Mouse (Mus musculus) hindbrain, embryonic 15.5 days (tissue): Measurements from ENCODE around the gene Enpp3. TPM values are rescaled to one million over a fixed set of nuclear protein-coding genes. Genes with fewer than 3 reads are reported as not detected.

ENCODE experiments used
- ATAC-seq: fragments of 200-750 bp; cut with Nextera tagmentation; 2 replicates; pipeline ENCODE4 v1.8.0; 2017; ENCODE audit warnings: low read depth, moderate number of reproducible peaks, moderate TSS enrichment; ENCODE audit not compliant: low FRiP score
- H3K27ac ChIP-seq: fragments of 300-500 bp; sonication (generic); replicated peaks from 2 replicates; pipeline ENCODE4 v1.5.1; 2015; ENCODE audit warnings: mild to moderate bottlenecking, inconsistent platforms
- H3K27me3 ChIP-seq: fragments of 300-500 bp; sonication (generic); 2 replicates; pipeline ENCODE4 v1.6.1; 2015; ENCODE audit warnings: control low read depth, inconsistent platforms
- H3K36me3 ChIP-seq: fragments of 300-500 bp; sonication (generic); 2 replicates; pipeline ENCODE4 v1.6.1; 2015; ENCODE audit warnings: control low read depth, inconsistent platforms
- H3K4me1 ChIP-seq: fragments of 300-500 bp; sonication (generic); replicated peaks from 2 replicates; pipeline ENCODE4 v1.6.1; 2015; ENCODE audit warnings: control low read depth, inconsistent platforms
- H3K4me2 ChIP-seq: fragments of 300-500 bp; sonication (generic); 2 replicates; pipeline ENCODE4 v1.6.1; 2015; ENCODE audit warnings: moderate library complexity, mild to moderate bottlenecking, inconsistent platforms
- H3K4me3 ChIP-seq: fragments of 300-500 bp; sonication (generic); 2 replicates; pipeline ENCODE4 v1.5.1; 2015; ENCODE audit warnings: mild to moderate bottlenecking, inconsistent platforms
- H3K9ac ChIP-seq: fragments of 300-500 bp; sonication (generic); 2 replicates; pipeline ENCODE4 v1.6.1; 2015; ENCODE audit warnings: inconsistent platforms
- H3K9me3 ChIP-seq: fragments of 300-500 bp; sonication (generic); 2 replicates; pipeline ENCODE4 v1.6.1; 2016; ENCODE audit warnings: control low read depth, inconsistent platforms
- WGBS: fragments of 180-500 bp; shearing (Covaris S2); methylation state at CpG from one replicate; pipeline ENCODE4 v1.1.7; 2015; 5-methylcytosine and 5-hydroxymethylcytosine counted together
- polyA plus RNA-seq: library from polyadenylated mRNA; unstranded; fragments of >200 nt; fragmentation: Nextera tagmentation; extraction: Ambion mirVana; gene quantifications from 2 replicates; pipeline ENCODE4 v1.2.1, GENCODE M21; 2015

Enpp3 gene
- polyA plus RNA-seq, 1 experiment from 2014 or later: 3.2 TPM

- no peak overlapping the region for H3K27ac ChIP-seq
- H3K4me2 ChIP-seq: peak overlapping the region; percentile 44; the same call in 1 of the 2 replicates
- H3K9ac ChIP-seq: no peak overlapping the region
- H3K9me3 ChIP-seq: no peaks in the 10 kb centered on the region
- ATAC-seq: no peak
- H3K4me3 ChIP-seq: no peak overlapping the region
- H3K36me3 ChIP-seq: no peaks in the 10 kb centered on the region
- no peaks in the 10 kb centered on the region for H3K27me3 ChIP-seq
- WGBS: 38% methylated on average over 9 of the region's 9 CpGs
- no peaks in the 10 kb centered on the region for H3K4me1 ChIP-seq
Observed at GRCm38 (mm10) chr10:24754874-24755540, 87.6 kb downstream of the Enpp3 start.

GRCm38 (mm10) chr10:24754251-24754835 lies 88.3 kb downstream of the Enpp3 start:
- Histone ChIP-seq H3K9ac (no peak overlapping the region), H3K36me3 (no peaks in the 10 kb centered on the region), H3K4me1 (no peaks in the 10 kb centered on the region), H3K4me2 (peak overlapping the region; percentile 44), H3K9me3 (no peaks in the 10 kb centered on the region), H3K27me3 (no peaks in the 10 kb centered on the region), H3K27ac (no peak overlapping the region), H3K4me3 (peak overlapping the region; percentile 13)
- 53% methylated on average over 11 of the region's 11 CpGs for WGBS
- ATAC-seq: no peak

- H3K4me1 ChIP-seq: no peaks in the 10 kb centered on the region
- no peaks in the 10 kb centered on the region for H3K9me3 ChIP-seq
- no peak for ATAC-seq
- no peaks in the 10 kb centered on the region for H3K36me3 ChIP-seq
- no peak overlapping the region for H3K9ac ChIP-seq
- no peak overlapping the region for H3K27ac ChIP-seq
- no peak overlapping the region for H3K4me3 ChIP-seq
- H3K27me3 ChIP-seq: no peaks in the 10 kb centered on the region
- 78% methylated on average over 16 of the region's 16 CpGs for WGBS
- H3K4me2 ChIP-seq: peak overlapping the region; percentile 44
Observed at GRCm38 (mm10) chr10:24753536-24754250, 88.9 kb downstream of the Enpp3 start.

GRCm38 (mm10) chr10:24742950-24743487 lies 99.6 kb downstream of the Enpp3 start:
- no peak overlapping the region for H3K4me2 ChIP-seq

GRCm38 (mm10) chr10:24741229-24742198 lies 101.1 kb downstream of the Enpp3 start:
- no peak for ATAC-seq
- Histone ChIP-seq H3K36me3 (no peaks in the 10 kb centered on the region), H3K4me3 (no peak overlapping the region), H3K27me3 (no peaks in the 10 kb centered on the region), H3K9me3 (no peaks in the 10 kb centered on the region), H3K4me2 (no peak overlapping the region), H3K9ac (no peak overlapping the region), H3K4me1 (no peaks in the 10 kb centered on the region), H3K27ac (no peak overlapping the region)
- WGBS: 69% methylated on average over 7 of the region's 7 CpGs

More at GRCm38 (mm10) chr10:24742950-24743487, 99.6 kb downstream of the Enpp3 start:
- WGBS: 83% methylated on average over 13 of the region's 13 CpGs
- no peaks in the 10 kb centered on the region for H3K27me3 ChIP-seq
- H3K4me3 ChIP-seq: no peak overlapping the region
- H3K27ac ChIP-seq: no peak overlapping the region
- H3K9me3 ChIP-seq: no peaks in the 10 kb centered on the region
- H3K9ac ChIP-seq: no peak overlapping the region
- ATAC-seq: no peak
- H3K4me1 ChIP-seq: no peaks in the 10 kb centered on the region
- H3K36me3 ChIP-seq: no peaks in the 10 kb centered on the region

GRCm38 (mm10) chr10:24739171-24739570 lies 103.5 kb downstream of the Enpp3 start:
- H3K27me3 ChIP-seq: no peaks in the 10 kb centered on the region
- no peak overlapping the region for H3K9ac ChIP-seq
- ATAC-seq: no peak
- no peak overlapping the region for H3K4me2 ChIP-seq
- H3K4me3 ChIP-seq: no peak overlapping the region
- H3K4me1 ChIP-seq: no peaks in the 10 kb centered on the region
- no peak overlapping the region for H3K27ac ChIP-seq
- no peaks in the 10 kb centered on the region for H3K36me3 ChIP-seq
- H3K9me3 ChIP-seq: no peaks in the 10 kb centered on the region
- WGBS: 87% methylated on average over 2 of the region's 2 CpGs

- Histone ChIP-seq H3K4me1 (no peaks in the 10 kb centered on the region), H3K27ac (no peak overlapping the region), H3K4me3 (no peak overlapping the region), H3K4me2 (no peak overlapping the region), H3K9me3 (no peaks in the 10 kb centered on the region), H3K9ac (no peak overlapping the region), H3K27me3 (no peaks in the 10 kb centered on the region), H3K36me3 (no peaks in the 10 kb centered on the region)
- ATAC-seq: no peak
- 70% methylated on average over 2 of the region's 2 CpGs for WGBS
Observed at GRCm38 (mm10) chr10:24738456-24738855, 104.2 kb downstream of the Enpp3 start.

- 92% methylated on average over 5 of the region's 5 CpGs for WGBS
- Histone ChIP-seq H3K27ac (no peak overlapping the region), H3K4me2 (no peak overlapping the region), H3K4me1 (peaks cover 9% of the 10 kb centered on the region), H3K27me3 (no peaks in the 10 kb centered on the region), H3K4me3 (no peak overlapping the region), H3K36me3 (no peaks in the 10 kb centered on the region), H3K9me3 (no peaks in the 10 kb centered on the region), H3K9ac (no peak overlapping the region)
- ATAC-seq: no peak
Observed at GRCm38 (mm10) chr10:24735027-24735777, 107.4 kb downstream of the Enpp3 start.

- 89% methylated on average over 4 of the region's 4 CpGs for WGBS
- no peaks in the 10 kb centered on the region for H3K9me3 ChIP-seq
- no peak for ATAC-seq
- no peaks in the 10 kb centered on the region for H3K36me3 ChIP-seq
- H3K4me2 ChIP-seq: no peak overlapping the region
- no peaks in the 10 kb centered on the region for H3K27me3 ChIP-seq
- no peak overlapping the region for H3K9ac ChIP-seq
- H3K27ac ChIP-seq: no peak overlapping the region
- H3K4me3 ChIP-seq: no peak overlapping the region
- H3K4me1 ChIP-seq: peaks cover 9% of the 10 kb centered on the region
Observed at GRCm38 (mm10) chr10:24727478-24727877, 115.1 kb downstream of the Enpp3 start.

- Histone ChIP-seq H3K27ac (no peak overlapping the region), H3K4me2 (no peak overlapping the region), H3K9ac (no peak overlapping the region), H3K27me3 (no peaks in the 10 kb centered on the region), H3K4me1 (no peaks in the 10 kb centered on the region), H3K36me3 (no peaks in the 10 kb centered on the region), H3K9me3 (no peaks in the 10 kb centered on the region), H3K4me3 (no peak overlapping the region)
- WGBS: 86% methylated on average over 2 of the region's 2 CpGs
- ATAC-seq: no peak
Observed at GRCm38 (mm10) chr10:24725197-24725596, 117.4 kb downstream of the Enpp3 start.
